Mouse (Mus musculus): ENCODE measurements around the gene Zfp418. TPM values are rescaled to one million over a fixed set of nuclear protein-coding genes. Genes with fewer than 3 reads are reported as not detected.

Zfp418 gene
- total RNA-seq (2023): 0.27 TPM in 1 of 2 replicates, not detected in the other

DNA sequence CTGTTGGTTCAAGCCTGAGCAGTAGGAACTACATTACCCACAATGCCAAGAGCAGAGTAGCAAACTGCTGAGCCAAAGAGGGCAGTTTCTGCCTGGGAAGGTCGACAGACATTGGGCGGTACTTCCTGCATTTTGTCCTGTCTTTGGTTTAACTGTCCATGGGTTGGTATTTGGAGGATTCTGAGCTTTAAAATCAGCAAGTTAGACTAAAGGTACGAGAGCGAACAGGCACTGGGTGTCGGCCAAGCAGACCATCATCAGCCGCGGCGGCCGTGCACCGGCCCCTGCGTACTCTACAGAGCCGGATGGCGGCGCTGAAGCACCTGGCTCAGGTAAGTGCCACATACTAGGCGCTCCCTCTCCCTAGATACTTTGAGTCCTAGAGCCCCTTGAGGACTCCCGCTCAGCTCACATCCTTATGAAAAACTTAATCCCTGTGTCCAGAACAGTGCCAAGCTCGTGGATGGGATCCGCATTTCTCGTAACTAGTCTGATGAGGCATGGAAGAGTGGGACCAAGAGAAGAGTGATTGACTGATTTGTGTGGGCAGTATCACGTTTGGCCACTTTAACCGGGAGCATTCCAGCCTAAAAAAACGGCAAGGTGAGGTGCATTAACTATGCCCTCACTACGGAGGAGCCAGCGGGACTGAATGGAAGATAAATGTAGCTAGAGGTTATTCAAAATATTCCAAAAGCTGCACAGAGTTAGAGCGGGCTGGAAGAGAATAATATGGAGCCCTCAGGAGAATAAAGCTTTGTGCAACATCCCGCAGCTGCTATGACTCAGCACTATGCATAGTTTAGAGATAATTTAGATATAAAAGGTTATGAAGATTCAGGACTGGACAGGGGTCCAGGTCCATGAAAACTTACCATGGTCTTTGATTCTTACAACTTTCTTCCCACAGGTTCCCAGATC is at the start of gene Zfp418:
TSS of gene Zfp418 (plus strand) at position 104 of the 921 bp plus-strand sequence.

DNA sequence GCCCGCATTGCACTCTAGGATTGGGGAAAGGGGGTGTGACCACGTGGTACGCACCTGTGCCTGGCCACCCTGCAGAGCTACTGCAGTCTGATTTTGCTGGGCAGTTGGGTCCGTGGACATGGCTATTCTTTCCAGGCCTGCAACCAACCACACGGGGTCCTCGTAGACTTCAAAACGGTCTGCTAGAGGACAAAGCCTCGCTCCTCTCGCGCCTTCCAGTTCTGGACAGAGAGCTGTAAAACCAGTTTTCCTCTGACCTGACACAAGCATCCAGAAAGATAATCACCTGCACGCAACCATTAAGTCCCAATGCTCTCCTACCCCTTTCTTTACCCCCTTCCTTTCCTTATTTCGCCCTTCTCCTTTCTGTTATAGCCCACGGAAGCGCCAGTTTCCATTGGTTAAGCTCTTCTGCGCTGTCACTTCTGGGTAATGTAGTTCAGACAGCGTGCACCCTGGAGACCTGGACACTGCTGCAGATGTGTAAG is 34.7 kb upstream of the Zfp418 start, which contains the start of gene Zfp773:
TSS of gene Zfp773 (minus strand) at position 377 of the 488 bp plus-strand sequence.

DNA sequence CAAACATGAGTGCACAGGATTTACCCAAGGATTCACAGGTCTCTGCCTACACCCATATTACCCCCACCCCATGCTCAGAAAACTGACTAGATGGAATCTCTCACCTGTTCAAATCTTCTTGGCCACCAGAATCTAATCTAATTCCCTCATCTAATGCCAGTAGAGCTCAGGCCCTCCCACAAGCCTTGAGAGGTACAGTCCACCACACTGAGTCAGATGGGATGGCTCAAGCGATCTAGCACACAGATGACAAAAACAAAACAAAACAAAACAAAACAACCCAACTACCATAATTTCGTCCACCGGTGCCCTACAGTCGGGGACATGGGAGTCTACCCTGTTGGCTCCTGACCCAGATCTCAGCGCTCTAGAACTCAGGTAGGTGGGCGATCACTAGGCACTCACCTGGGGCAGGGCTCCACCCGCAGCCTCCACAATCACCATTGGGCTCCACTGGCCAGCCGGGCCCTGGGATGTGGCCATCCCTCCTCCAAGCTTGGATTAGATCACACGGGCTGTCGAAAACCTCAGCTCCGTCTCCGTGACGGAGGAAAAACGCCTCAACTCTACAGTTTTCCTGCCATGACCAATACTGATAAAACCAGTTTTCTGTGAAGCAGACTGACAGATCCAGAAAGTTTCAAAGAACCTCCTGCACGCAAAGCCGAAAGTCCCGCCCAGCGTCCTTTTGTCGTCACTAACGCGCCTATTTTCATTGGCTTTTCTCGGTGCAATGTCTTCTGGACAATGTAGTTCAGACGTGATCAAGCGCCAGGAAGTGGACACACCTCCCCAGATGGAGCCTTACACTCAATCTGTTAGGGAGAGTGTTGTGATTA is 38.4 kb downstream of the Zfp418 start, which contains the start of gene Zfp772:
TSS of gene Zfp772 (minus strand) at position 686 of the 839 bp plus-strand sequence.

Other genes with a start within 250 kb of the Zfp418 start
- not detected in 2 replicates for gene Aurkc, start 176.0 kb upstream of the Zfp418 start, total RNA-seq (2023)
- 14.2 and 20.0 TPM in 2 replicates for gene Zfp954, start 49.8 kb upstream of the Zfp418 start, total RNA-seq (2023)
- gene Zfp773, start 34.6 kb upstream of the Zfp418 start, total RNA-seq (2023): 1.1 and 2.0 TPM in 2 replicates
- gene Zfp772, start 38.7 kb downstream of the Zfp418 start, total RNA-seq (2023): 1.1 and 1.3 TPM in 2 replicates
- gene Vmn2r29, start 76.0 kb downstream of the Zfp418 start, total RNA-seq (2023): not detected in 2 replicates
- 0.28 and 0.61 TPM in 2 replicates for gene Gm45844, start 107.0 kb downstream of the Zfp418 start, total RNA-seq (2023)
- 20.6 and 21.4 TPM in 2 replicates for gene Clcn4, start 129.5 kb downstream of the Zfp418 start, total RNA-seq (2023)
- gene Vmn2r30, start 166.3 kb downstream of the Zfp418 start, total RNA-seq (2023): not detected in 2 replicates
- gene Gm45783, start 203.2 kb downstream of the Zfp418 start, total RNA-seq (2023): not detected in 2 replicates
- gene Vmn2r31, start 228.4 kb downstream of the Zfp418 start, total RNA-seq (2023): not detected in 2 replicates